Mouse (Mus musculus): Measurements from ENCODE around the gene Aoc1. TPM values are rescaled to one million over a fixed set of nuclear protein-coding genes. Genes with fewer than 3 reads are reported as not detected.
"Not testable (repeated sequence)": the region's sequence is repeated elsewhere in the genome, so short reads cannot be mapped to it uniquely, and the experiment has no call there.

Aoc1 gene
- total RNA-seq, 2 experiments from 2014 or later: not detected

DNA sequence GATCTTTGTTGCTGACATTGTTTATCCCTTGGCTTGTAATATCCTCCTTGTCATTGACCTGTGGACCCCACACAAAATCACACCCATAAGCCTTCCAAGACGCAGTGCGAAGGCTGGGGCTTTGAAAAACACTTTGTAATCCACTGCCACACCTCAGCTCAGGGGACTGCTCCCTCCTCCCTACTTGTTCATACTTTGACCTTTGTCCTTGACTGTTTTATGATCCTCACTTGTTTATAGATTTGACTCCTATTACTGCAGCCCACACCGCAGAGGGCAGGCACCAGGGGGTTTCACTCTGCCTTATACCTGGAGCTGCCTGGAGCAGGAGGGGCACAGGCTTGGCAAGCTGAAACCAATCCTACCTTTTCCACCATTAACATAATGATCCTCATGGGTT is 8.0 kb upstream of the Aoc1 start:
- DNase-seq (ENCODE audit: low spot score in 2 of 2): no peak
- TF ChIP-seq CTCF (conservative IDR thresholded peaks at IDR 0.05): no peak
- H3K4me3 ChIP-seq: no peak overlapping the region
- H3K27ac ChIP-seq: no peak overlapping the region

- H3K4me3 ChIP-seq: no peak overlapping the region
Observed at GRCm38 (mm10) chr6:48865152-48865745, 7.4 kb upstream of the Aoc1 start.

GRCm38 (mm10) chr6:48866355-48866950 is 6.2 kb upstream of the Aoc1 start:
- H3K27ac ChIP-seq; H3K4me3 ChIP-seq; DNase-seq (ENCODE audit: low spot score in 2 of 2): not testable (repeated sequence)

More at GRCm38 (mm10) chr6:48865152-48865745, 7.4 kb upstream of the Aoc1 start:
- DNase-seq (ENCODE audit: low spot score in 2 of 2): no peak
- H3K27ac ChIP-seq: no peak overlapping the region
- TF ChIP-seq CTCF (conservative IDR thresholded peaks at IDR 0.05): no peak

- TF ChIP-seq CTCF (conservative IDR thresholded peaks at IDR 0.05): no peak
- DNase-seq (ENCODE audit: low spot score in 2 of 2): no peak
- Histone ChIP-seq H3K4me3 (no peak overlapping the region), H3K27ac (no peak overlapping the region)
Observed at GRCm38 (mm10) chr6:48867158-48867557, 5.5 kb upstream of the Aoc1 start.

DNA sequence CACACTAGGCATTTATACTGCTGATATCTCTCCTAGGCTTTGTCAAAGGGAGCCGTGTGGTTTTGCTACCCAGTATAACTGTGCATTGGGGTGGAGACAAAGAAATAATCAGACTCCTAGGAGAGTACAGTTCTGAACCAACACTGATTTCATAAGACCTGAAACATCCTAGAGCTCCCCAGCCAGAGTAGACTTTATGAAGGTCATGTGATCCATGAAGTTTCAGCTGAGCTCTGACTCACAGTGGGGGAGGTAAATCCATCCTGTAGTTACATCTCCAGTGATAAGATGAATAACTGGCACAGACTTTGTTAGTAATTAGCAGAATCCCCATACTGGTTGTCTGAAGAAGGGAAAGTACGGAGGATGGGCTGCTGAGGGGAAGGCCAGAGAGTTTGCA is 2.9 kb upstream of the Aoc1 start:
- DNase-seq (ENCODE audit: low spot score in 2 of 2): no peak
- no peak overlapping the region for H3K27ac ChIP-seq
- no peak overlapping the region for H3K4me3 ChIP-seq
- TF ChIP-seq CTCF (conservative IDR thresholded peaks at IDR 0.05): no peak

DNA sequence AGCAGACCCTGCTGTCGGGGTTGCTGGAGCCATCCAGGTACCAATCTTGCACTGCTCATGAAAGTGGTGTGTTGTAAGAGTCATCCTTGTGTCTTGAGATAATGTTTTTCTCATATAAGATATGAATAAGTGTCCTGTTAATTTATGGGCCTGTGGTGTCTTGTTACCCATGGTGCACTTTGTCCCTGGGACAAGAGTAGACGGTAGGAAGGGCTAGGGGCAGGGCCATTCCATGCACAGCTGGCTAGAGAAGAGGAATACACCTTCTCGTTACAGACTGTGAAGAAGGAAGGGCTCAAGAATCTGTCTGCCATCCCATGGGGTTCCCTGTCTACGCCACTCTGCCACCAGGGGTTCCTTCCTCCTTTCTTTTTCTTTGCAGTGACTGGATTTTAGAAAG is 1.9 kb downstream of the Aoc1 start:
- Histone ChIP-seq H3K27ac (no peak overlapping the region), H3K4me3 (no peak overlapping the region)
- no peak for TF ChIP-seq CTCF (conservative IDR thresholded peaks at IDR 0.05)
- DNase-seq (ENCODE audit: low spot score in 2 of 2): no peak

DNA sequence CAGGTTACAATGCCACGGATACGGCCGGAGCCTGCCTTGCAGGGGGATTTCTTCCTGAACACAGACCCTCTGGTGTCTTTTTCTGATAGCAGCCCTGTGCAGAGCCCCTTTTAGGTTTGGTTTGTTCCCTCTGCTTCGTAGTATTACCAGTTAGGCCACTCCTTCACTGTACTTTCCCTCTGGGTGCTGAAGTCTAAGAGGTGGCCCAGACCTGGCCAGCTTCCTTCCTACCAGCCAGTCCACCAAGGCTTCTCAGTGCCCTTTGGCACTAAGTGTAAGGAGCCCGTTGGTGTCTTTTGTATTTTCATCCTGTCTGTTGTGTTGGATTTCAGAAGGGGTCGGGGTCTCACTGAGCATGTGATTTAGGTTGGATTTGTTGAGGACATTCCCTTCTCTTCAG is 2.8 kb downstream of the Aoc1 start:
- TF ChIP-seq CTCF (conservative IDR thresholded peaks at IDR 0.05): no peak
- no peak for DNase-seq (ENCODE audit: low spot score in 2 of 2)
- Histone ChIP-seq H3K4me3 (no peak overlapping the region), H3K27ac (no peak overlapping the region)

DNA sequence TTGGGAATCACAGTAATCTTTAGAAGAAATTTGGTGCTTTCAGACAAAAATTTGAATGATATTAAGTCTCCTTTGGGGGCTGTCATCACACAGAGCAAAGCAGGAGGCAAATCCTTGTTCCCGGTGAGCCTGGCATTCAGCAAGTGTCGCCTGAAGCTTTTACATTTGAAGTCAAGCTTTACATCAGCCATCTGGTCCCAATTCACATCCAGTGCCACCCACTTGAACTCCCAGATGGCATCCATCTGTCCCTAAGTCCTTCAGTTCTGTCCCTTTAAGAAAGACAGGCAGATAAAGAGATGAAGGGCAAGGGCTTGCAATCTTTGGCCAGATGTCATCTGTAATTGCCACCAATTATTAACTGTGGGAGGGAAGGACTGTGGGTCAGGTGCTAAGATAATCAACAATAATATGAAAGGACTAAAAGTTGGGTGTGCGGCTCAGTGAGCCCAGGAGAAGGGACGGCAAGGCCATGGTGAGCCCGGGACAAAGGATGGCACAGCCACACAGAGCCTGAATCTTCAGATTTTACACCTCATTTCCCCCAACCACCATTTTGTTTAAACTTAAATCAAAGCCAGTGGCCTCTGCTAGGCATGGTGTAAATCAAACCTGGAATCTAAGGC is 3.9 kb downstream of the Aoc1 start:
- peak; percentile 14 to 24 for DNase-seq (ENCODE audit: low spot score in 2 of 2)
- no peak overlapping the region for H3K27ac ChIP-seq
- H3K4me3 ChIP-seq: no peak overlapping the region

DNA sequence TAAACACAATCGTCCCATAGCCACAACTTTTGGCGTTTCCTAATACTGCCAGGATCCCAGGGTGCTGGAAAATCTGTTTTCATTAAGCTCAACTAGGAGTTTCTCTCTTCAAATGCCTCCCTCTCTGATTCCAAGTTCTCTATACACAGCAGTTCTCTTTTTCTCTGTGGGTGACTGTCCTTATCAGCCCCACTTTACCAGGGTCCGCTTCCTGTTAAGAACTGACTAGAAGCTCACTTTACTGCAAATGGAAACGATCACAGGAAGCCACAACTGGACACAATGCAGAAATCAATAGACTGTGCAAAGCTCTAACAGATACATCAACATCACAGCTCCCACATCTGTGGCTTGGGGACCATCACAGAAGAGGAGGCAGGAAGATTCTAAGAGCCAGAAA is 21.5 kb downstream of the Aoc1 start:
- Histone ChIP-seq H3K4me3 (no peak overlapping the region), H3K27ac (no peak overlapping the region)
- no peak for TF ChIP-seq CTCF (conservative IDR thresholded peaks at IDR 0.05)
- DNase-seq (ENCODE audit: low spot score in 2 of 2): no peak

More for the DNA sequence above, 3.9 kb downstream of the Aoc1 start:
- TF ChIP-seq CTCF (conservative IDR thresholded peaks at IDR 0.05): no peak

DNA sequence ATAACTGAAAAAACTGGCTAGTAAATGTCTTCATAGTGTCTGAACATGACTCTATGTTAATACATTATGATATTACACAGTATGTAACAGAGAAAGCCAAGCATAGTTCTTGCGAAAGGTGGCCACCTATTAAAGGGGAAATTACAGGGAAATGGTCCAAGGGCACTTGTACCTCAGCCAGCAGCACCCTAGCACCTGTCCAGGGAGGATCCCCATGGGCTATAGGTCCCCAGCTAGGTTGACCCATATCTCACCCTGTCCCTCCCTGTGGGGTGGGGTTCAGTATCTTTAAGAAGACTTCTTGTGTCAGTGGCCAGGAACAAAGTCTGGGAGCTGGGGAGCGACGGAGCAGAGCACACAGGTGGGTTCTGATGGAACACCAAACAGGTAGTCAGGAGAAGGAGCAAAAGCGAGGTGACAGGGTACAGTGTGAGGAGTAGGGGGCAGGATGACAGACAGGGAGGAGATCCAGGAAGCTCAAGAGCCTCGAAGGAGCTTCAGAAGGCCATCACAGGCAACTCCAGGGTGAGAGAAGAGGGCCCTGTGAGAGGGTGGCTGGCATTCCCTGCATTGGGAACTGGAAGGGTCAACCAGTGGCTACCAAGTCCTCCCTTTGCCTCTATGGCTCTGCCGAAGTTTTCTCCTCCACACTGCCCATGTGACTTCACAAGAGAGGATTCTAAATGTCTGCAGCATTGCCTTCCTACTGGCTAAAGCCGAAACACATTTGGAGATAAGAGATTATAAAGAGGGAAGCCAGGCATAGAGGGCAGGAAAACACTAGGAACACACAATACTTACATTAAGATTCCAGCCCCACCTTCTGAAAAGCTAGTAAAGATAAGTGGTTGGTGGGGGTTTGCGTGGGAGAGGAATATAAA is 22.5 kb downstream of the Aoc1 start:
- no peak for DNase-seq (ENCODE audit: low spot score in 2 of 2)
- TF ChIP-seq CTCF (conservative IDR thresholded peaks at IDR 0.05): no peak
- Histone ChIP-seq H3K27ac (no peak overlapping the region), H3K4me3 (no peak overlapping the region)

DNA sequence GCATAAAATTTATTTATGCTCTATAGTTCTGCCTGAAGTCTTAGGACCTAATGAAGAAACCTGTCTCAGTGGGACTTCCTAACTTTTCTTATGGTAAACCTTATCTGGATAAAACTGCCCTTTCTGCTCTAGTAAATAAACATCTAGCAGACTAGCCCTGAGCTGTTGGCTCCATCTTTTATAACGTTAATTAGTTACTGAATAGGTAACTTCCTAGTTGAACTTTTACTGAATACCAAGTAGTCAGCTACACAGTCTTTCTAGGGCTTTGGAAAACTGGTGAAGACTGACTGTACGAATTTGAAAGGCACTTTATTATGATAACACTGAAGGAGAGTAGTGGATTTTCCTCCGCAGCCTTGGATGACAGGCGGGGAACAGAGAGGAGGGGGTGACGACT is 23.2 kb downstream of the Aoc1 start:
- H3K4me3 ChIP-seq: no peak overlapping the region
- TF ChIP-seq CTCF (conservative IDR thresholded peaks at IDR 0.05): no peak
- no peak for DNase-seq (ENCODE audit: low spot score in 2 of 2)
- H3K27ac ChIP-seq: no peak overlapping the region

- no peak overlapping the region for H3K27ac ChIP-seq
- no peak for DNase-seq (ENCODE audit: low spot score in 2 of 2)
- no peak for TF ChIP-seq CTCF (conservative IDR thresholded peaks at IDR 0.05)
- no peak overlapping the region for H3K4me3 ChIP-seq
Observed at GRCm38 (mm10) chr6:48896956-48897355, 24.3 kb downstream of the Aoc1 start.

- H3K27ac ChIP-seq; DNase-seq (ENCODE audit: low spot score in 2 of 2); H3K4me3 ChIP-seq: not testable (repeated sequence)
Observed at GRCm38 (mm10) chr6:48901316-48901715, 28.6 kb downstream of the Aoc1 start.
